Mouse (Mus musculus) fibroblast of lung, adult 2 months (primary cell): Measurements from ENCODE around the gene Olfr781.
"Not testable (repeated sequence)": the region's sequence is repeated elsewhere in the genome, so short reads cannot be mapped to it uniquely, and the experiment has no call there.

ENCODE experiments used
- DNase-seq: peaks from one replicate; pipeline ENCODE4 v3.0.0-alpha.2; 2011; ENCODE audit warnings: low read depth

Gene Olfr781

DNA sequence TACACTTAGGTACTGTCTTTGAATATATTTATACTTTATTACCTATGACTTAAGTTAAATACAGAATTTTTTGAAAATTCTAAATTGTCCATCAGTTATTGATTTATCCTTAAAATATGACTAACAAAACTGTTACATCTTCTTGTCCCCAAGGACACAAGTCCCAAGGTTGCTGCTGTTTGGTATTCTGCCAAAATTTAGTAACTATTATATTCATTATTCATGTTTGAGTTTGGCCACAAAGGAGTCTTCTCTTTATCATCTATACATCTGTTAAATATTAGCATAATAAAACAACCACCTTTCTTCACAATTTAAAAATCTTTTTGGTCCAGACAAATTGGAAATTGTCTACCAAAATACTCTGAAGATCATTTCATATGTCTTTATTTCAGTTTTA is at the start of gene Olfr781:
TSS of gene Olfr781 (plus strand) at position 301 of the 400 bp plus-strand sequence.
- DNase-seq: no peak

DNA sequence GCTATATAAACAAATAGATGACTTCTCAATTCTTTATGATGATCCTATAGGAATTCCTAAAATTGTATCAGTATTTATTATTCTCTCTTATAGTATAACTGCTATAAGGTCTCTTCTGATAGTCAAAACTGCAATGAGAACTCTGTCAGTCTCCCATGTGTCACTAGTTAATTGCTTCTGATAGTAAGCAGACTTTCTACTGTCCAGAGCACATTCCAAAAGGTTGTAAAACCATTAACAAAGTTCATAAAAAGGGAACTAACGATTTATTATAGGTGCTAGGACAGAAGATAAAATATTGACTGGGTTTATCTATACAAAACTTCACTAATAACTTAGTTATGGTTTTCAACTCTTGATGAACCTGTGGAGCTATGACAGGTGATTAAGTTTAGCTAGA is 15.7 kb upstream of the Olfr781 start:
- not testable (repeated sequence) for DNase-seq

DNA sequence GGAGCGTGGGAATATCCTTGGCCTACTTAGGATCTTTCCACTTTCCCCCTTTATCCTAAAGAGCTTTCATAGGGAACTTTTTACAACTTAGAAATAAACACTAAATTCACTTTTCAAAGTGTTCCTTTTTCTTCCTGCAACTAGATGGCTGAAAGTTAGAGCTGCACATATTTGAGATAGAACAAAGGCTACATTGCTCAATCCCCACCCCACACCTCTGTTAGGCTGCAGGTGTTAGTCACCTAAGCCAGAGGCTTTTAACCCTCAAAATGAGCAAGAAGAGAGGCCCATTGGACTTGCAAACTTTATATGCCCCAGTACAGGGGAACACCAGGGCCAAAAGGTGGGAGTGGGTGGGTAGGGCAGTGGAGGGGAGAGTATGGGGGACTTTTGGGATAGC is 15.1 kb upstream of the Olfr781 start:
- DNase-seq: not testable (repeated sequence)

DNA sequence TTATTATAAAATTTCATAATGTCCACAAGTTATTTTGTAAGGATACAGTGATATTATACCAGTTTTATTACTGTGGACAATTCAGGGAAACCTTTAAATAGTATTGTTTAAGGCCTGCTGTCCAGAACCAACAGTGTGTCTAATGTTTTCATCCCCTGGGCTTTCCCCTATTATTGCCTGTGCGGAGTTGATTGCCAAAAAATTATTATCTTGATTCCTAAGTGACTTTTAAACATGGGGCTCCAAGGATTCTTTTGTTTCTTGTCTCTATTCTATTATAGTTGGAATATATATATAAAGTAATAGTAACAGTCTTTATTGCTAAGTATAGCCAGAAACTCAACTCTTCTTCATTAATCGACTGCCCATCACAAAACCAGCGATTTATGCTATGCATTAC is 10.8 kb upstream of the Olfr781 start, which contains the start of gene Olfr780:
TSS of gene Olfr780 (plus strand) at position 301 of the 400 bp plus-strand sequence.
- no peak for DNase-seq

DNA sequence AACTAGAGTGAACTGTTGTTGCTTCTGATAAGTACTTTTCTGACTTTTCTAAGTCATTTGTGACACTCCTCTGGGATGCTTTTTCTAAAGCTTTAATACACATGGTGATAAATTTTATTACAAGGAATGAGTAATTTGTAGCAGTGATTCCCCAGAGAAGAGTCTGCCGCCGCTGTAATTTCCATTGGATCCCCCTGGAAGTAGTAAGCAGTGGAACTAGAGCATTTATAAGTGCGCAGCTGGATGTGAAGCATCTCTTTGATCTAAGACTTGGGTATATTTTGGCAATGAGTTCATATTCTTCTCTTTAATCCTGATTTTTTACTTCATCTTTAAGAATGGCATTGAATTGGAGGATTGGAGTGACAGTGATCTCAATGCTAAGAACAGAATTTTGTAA is 19.9 kb downstream of the Olfr781 start, which contains the start of gene Olfr782:
TSS of gene Olfr782 (plus strand) at position 301 of the 400 bp plus-strand sequence.
- no peak for DNase-seq

DNA sequence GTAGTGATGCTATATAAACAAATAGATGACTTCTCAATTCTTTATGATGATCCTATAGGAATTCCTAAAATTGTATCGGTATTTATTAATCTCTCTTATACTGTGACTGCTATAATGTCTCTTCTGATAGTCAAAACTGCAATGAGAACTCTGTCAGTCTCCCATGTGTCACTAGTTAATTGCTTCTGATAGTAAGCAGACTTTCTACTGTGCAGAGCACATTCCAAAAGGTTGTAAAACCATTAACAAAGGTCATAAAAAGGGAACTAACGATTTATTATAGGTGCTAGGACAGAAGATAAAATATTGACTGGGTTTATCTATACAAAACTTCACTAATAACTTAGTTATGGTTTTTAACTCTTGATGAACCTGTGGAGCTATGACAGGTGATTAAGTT is 23.8 kb downstream of the Olfr781 start:
- DNase-seq: not testable (repeated sequence)

DNA sequence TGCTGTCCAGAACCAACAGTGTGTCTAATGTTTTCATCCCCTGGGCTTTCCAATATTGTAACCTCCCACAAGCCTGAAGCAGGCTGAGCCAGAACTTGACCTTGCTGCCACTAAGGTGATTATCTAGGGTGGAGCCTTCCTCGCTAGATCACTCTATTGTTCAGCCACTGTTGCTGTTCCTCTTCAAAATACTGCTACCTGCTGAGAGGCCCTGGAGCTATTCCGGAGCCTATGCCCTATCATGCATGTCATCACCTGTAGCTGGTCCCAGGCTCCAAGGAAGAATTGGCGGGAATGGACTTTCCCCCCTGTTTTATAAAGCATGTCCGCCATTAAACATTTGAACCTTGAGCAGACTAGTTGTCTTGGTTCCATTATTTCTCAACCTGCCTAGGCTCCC is 27.8 kb downstream of the Olfr781 start:
- DNase-seq: not testable (repeated sequence)

DNA sequence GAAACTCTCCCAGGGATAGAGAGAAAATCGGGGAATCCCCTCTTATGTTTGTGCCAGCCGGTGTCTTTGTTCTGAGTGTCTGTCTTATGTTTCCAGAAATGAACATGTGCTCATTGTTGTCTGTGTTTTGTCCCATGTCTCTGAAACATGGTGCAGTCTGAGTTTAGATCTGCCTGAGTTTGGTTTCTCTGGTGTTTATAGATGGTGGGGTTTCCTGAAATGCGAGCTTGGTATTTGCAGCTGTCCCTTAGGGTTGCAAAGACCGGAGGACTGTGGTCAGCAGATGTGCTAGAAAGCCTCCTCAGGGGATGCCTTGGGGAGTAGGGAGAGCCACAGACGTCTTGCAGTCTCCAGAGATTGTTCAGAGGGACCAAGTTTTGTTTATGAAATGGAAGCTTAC is 28.7 kb downstream of the Olfr781 start:
- DNase-seq: no peak

DNA sequence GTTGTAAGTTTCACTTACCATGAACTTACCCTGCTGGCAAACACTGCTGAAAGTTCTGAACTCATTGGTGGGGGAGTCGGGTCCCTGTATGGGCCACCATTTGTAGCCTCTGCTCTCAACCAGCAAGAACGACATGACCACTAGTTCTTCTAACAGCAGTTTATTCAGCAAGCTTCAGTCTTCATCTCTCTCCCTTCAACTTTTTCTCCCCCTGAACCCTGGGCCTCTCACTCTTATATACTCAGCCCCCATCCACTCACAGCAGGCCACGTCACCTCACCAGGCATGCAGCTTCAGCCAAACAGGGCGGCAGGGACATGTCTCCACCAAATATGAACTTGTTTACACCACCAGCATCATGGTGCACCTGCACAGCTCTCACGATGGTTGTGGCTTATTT is 45.4 kb downstream of the Olfr781 start:
- DNase-seq: not testable (repeated sequence)
